Mouse (Mus musculus) spleen, postnatal 14 days (tissue): ENCODE data around the gene Tubgcp2.

ENCODE experiments used
- DNase-seq, 2 experiments: peaks; one replicate each; pipeline ENCODE4 v3.0.0; 2021 to 2022; ENCODE audit warnings: low spot score in 2 of 2

Gene Tubgcp2

GRCm38 (mm10) chr7:140047811-140048311 is 11.4 kb upstream of the Tubgcp2 start:
- no peak for DNase-seq

- DNase-seq, result no peak
Observed at GRCm38 (mm10) chr7:140045546-140045945, 9.1 kb upstream of the Tubgcp2 start.

GRCm38 (mm10) chr7:140042728-140043127 is 6.3 kb upstream of the Tubgcp2 start:
- no peak for DNase-seq

GRCm38 (mm10) chr7:140037171-140037555 is 694 bp upstream of the Tubgcp2 start:
- no peak for DNase-seq

- no peak for DNase-seq
Observed at GRCm38 (mm10) chr7:140035456-140035855, 1.0 kb downstream of the Tubgcp2 start.

GRCm38 (mm10) chr7:140033386-140033785 is 3.1 kb downstream of the Tubgcp2 start:
- DNase-seq, result no peak

GRCm38 (mm10) chr7:140032366-140032765 is 4.1 kb downstream of the Tubgcp2 start:
- no peak for DNase-seq

- no peak for DNase-seq
Observed at GRCm38 (mm10) chr7:140031771-140032170, 4.7 kb downstream of the Tubgcp2 start.

GRCm38 (mm10) chr7:140011336-140011735 is 25.1 kb downstream of the Tubgcp2 start:
- DNase-seq, result peak in 1 of 2 experiments; percentile 5

GRCm38 (mm10) chr7:140007781-140008180 is 28.7 kb downstream of the Tubgcp2 start:
- peak in 1 of 2 experiments; percentile 3 for DNase-seq

- peak in 1 of 2 experiments; percentile 5 for DNase-seq
Observed at GRCm38 (mm10) chr7:140006861-140007611, 29.4 kb downstream of the Tubgcp2 start.

GRCm38 (mm10) chr7:140004666-140005065 is 31.8 kb downstream of the Tubgcp2 start:
- DNase-seq, result peak in 1 of 2 experiments; percentile 2

- no peak for DNase-seq
Observed at GRCm38 (mm10) chr7:140001086-140001740, 35.3 kb downstream of the Tubgcp2 start.

- DNase-seq, result no peak
Observed at GRCm38 (mm10) chr7:139998691-139999350, 37.6 kb downstream of the Tubgcp2 start.

- DNase-seq, result peak in 1 of 2 experiments; percentile 31
Observed at GRCm38 (mm10) chr7:139994676-139995075, 41.8 kb downstream of the Tubgcp2 start.

GRCm38 (mm10) chr7:139994202-139994601 is 42.3 kb downstream of the Tubgcp2 start:
- DNase-seq, result no peak

- no peak for DNase-seq
Observed at GRCm38 (mm10) chr7:139993532-139993931, 42.9 kb downstream of the Tubgcp2 start.

GRCm38 (mm10) chr7:139992406-139992805 is 44.1 kb downstream of the Tubgcp2 start, which contains the start of gene Adam8:
Adam8 (minus strand) TSS chr7:139992562.
- no peak for DNase-seq

- DNase-seq, result no peak
Observed at GRCm38 (mm10) chr7:139990864-139991394, 45.5 kb downstream of the Tubgcp2 start.

GRCm38 (mm10) chr7:139988272-139988671 is 48.2 kb downstream of the Tubgcp2 start:
- DNase-seq, result no peak

- DNase-seq, result no peak
Observed at GRCm38 (mm10) chr7:139984505-139984904, 52.0 kb downstream of the Tubgcp2 start.

- no peak for DNase-seq
Observed at GRCm38 (mm10) chr7:139982058-139982457, 54.4 kb downstream of the Tubgcp2 start.
